ENCODE assay signal across 13 mouse cellular contexts in genomic region chr8:44920379-44921032, GRCm38 (mm10).
"Had no signal": no experiment of that assay in that cellular context is flagged by ENCODE, and none has a peak within 500 bp of the region (broad histone marks: within the 10 kb centered on the region; RNA-seq: fewer than 3 reads in every experiment).

No protein-coding gene starts in this region.

- H3K9ac ChIP-seq: limb, embryonic 12.5 days; liver, embryonic 13.5 days; midbrain, embryonic 13.5 days; neural tube, embryonic 15.5 days; stomach, embryonic 15.5 days had no signal

- H3K27ac ChIP-seq: kidney, postnatal 0 days; layer of hippocampus, adult 2 months; limb, embryonic 12.5 days; liver, embryonic 13.5 days; midbrain, embryonic 13.5 days; neural tube, embryonic 15.5 days; stomach, embryonic 15.5 days had no signal

- H3K9me3 ChIP-seq: limb, embryonic 12.5 days; liver, embryonic 13.5 days; midbrain, embryonic 13.5 days; neural tube, embryonic 15.5 days; stomach, embryonic 15.5 days had no signal

- H3K4me2 ChIP-seq: limb, embryonic 12.5 days; liver, embryonic 13.5 days; midbrain, embryonic 13.5 days; neural tube, embryonic 15.5 days; stomach, embryonic 15.5 days had no signal

- H3K27me3 ChIP-seq: limb, embryonic 12.5 days; liver, embryonic 13.5 days; midbrain, embryonic 13.5 days; neural tube, embryonic 15.5 days; stomach, embryonic 15.5 days had no signal

- H3K4me3 ChIP-seq: layer of hippocampus, adult 2 months; limb, embryonic 12.5 days; liver, embryonic 13.5 days; midbrain, embryonic 13.5 days; myocyte; neural tube, embryonic 15.5 days; stomach, embryonic 15.5 days had no signal

- H3K36me3 ChIP-seq: limb, embryonic 12.5 days; liver, embryonic 13.5 days; midbrain, embryonic 13.5 days; neural tube, embryonic 15.5 days; stomach, embryonic 15.5 days had no signal

- DNase-seq: kidney, postnatal 4 days; liver; liver, embryonic 13.5 days; lung, adult 18-20 months; retina, postnatal 1 day; thymus, postnatal 4 days had no signal

- ATAC-seq: midbrain, embryonic 13.5 days had no signal

- H3K4me1 ChIP-seq: limb, embryonic 12.5 days; liver, embryonic 13.5 days; midbrain, embryonic 13.5 days; neural tube, embryonic 15.5 days; stomach, embryonic 15.5 days had no signal
